Comparison of ENCODE assay signal across 26 mouse cellular contexts in the genomic region with DNA sequence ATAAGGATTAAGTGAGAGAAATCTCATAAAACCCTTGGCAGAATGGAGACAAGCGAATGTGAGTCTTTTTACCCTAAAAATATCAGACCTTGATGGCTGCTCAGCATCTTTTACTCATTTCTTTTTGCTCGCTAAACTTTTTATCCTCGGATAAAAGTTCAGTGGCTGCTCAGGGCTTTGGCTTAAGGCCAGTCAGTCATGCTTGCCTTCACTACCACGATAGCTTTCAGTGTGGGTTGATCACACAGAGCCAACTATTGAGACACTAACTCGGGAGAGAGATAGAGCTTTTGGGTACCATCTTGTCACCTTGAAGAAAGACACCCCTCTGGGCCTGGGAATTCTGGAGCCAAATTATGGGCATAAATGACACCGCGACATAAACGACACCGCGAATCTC. TPM values are rescaled to one million over a fixed set of nuclear protein-coding genes. Genes with fewer than 3 reads are reported as not detected.
DNase-seq lines count a peak whose midpoint lies in the region; ATAC-seq and TF ChIP-seq lines count a peak whose summit lies in the region.
"Had no signal": no experiment of that assay in that cellular context is flagged by ENCODE, and none has a peak within 500 bp of the region (broad histone marks: within the 10 kb centered on the region; RNA-seq: fewer than 3 reads in every experiment).

No protein-coding gene starts in this region.

- H3K9ac ChIP-seq in kidney, embryonic 16.5 days (replicated peaks; ENCODE audit: low read length): no peak overlapping the region
- H3K9ac ChIP-seq: embryonic facial prominence, embryonic 13.5 days; embryonic facial prominence, embryonic 15.5 days; forebrain, embryonic 12.5 days had no signal

- peak overlapping the region; percentile 39; the same call in 1 of the 2 replicates for H3K27ac ChIP-seq in kidney, adult 2 months (ENCODE audit: insufficient read depth, low read depth, low read length)
- no peak overlapping the region for H3K27ac ChIP-seq in kidney, embryonic 16.5 days (ENCODE audit: low read length)
- H3K27ac ChIP-seq: embryonic facial prominence, embryonic 13.5 days; embryonic facial prominence, embryonic 15.5 days; forebrain, embryonic 10.5 days; forebrain, embryonic 12.5 days had no signal

- no peak for TF ChIP-seq POLR2A in kidney, adult 2 months (IDR thresholded peaks at IDR 0.05; ENCODE audit: low read depth, low read length)

- H3K4me2 ChIP-seq in kidney, embryonic 16.5 days (replicated peaks; ENCODE audit: low read depth, low read length): no peak overlapping the region
- H3K4me2 ChIP-seq: embryonic facial prominence, embryonic 13.5 days; embryonic facial prominence, embryonic 15.5 days; forebrain, embryonic 12.5 days had no signal

- peaks cover 6% of the 10 kb centered on the region; the same call in 1 of the 2 replicates for H3K4me1 ChIP-seq in kidney, adult 2 months (ENCODE audit: control insufficient read depth, insufficient read depth, low read length)
- peaks cover 8% of the 10 kb centered on the region; the same call in 1 of the 2 replicates for H3K4me1 ChIP-seq in kidney, embryonic 16.5 days (ENCODE audit: insufficient read depth, low read length)

- H3K4me3 ChIP-seq in kidney, adult 2 months (ENCODE audit: insufficient read depth, low read depth, low read length): no peak overlapping the region
- no peak overlapping the region for H3K4me3 ChIP-seq in kidney, embryonic 16.5 days (ENCODE audit: low read length)
- H3K4me3 ChIP-seq: embryonic facial prominence, embryonic 13.5 days; embryonic facial prominence, embryonic 15.5 days; erythroblast, embryonic 14.5 days; forebrain, embryonic 10.5 days; forebrain, embryonic 12.5 days had no signal

- DNase-seq in kidney, adult 2 months: peak; percentile 77
- DNase-seq in kidney, postnatal 4 days: no peak
- peak; percentile 68 for DNase-seq in kidney, adult 9 months
- peak; percentile 53 for DNase-seq in kidney, postnatal 14 days
- peak; percentile 65 to 67 for DNase-seq in kidney, postnatal 25 days
- DNase-seq in cerebellum, adult 11-12 months: no peak
- no peak for DNase-seq in Muller cell, postnatal 12 days (ENCODE audit: inconsistent ontology term)
- DNase-seq: adrenal gland, adult 8-10 months; adrenal gland, postnatal 14 days; adrenal gland, postnatal 36 days; cerebellum, adult 18-20 months; cerebellum, adult 8-10 months; cerebellum, adult 9-11 months; cerebellum, postnatal 14 days; cerebellum, postnatal 36 days; embryo, embryonic 11 days had no signal

- ATAC-seq in kidney, embryonic 16.5 days (ENCODE audit: low FRiP score, low TSS enrichment): no peak
- ATAC-seq: activated CD4-positive, CD25-positive, alpha-beta regulatory T cell, adult 4 months; forebrain, embryonic 14.5 days; forebrain, embryonic 16.5 days; Patski had no signal

- H3K36me3 ChIP-seq in kidney, adult 2 months (ENCODE audit: control insufficient read depth, insufficient read depth, low read length): no peaks in the 10 kb centered on the region
- no peaks in the 10 kb centered on the region for H3K36me3 ChIP-seq in kidney, embryonic 16.5 days (ENCODE audit: insufficient read depth, low read length)
- H3K36me3 ChIP-seq: embryonic facial prominence, embryonic 13.5 days; embryonic facial prominence, embryonic 15.5 days; forebrain, embryonic 10.5 days; forebrain, embryonic 12.5 days had no signal

- TF ChIP-seq CTCF in kidney, adult 2 months (conservative IDR thresholded peaks at IDR 0.05; ENCODE audit: insufficient read depth, insufficient read length, low read depth, low read length): no peak

- H3K9me3 ChIP-seq in kidney, embryonic 16.5 days (ENCODE audit: low read length): no peaks in the 10 kb centered on the region
- H3K9me3 ChIP-seq: embryonic facial prominence, embryonic 13.5 days; embryonic facial prominence, embryonic 15.5 days; forebrain, embryonic 10.5 days; forebrain, embryonic 12.5 days had no signal

- H3K27me3 ChIP-seq in kidney, adult 2 months (replicated peaks; ENCODE audit: control insufficient read depth, insufficient read depth, low read length): no peaks in the 10 kb centered on the region
- no peaks in the 10 kb centered on the region for H3K27me3 ChIP-seq in kidney, embryonic 16.5 days (ENCODE audit: insufficient read depth, low read length)
- H3K27me3 ChIP-seq: embryonic facial prominence, embryonic 13.5 days; embryonic facial prominence, embryonic 15.5 days; forebrain, embryonic 12.5 days; Patski had no signal

- 57% methylated on average over 10 of the region's 10 CpGs for WGBS in kidney, adult 2 months
- 82% methylated on average over 10 of the region's 10 CpGs for WGBS in kidney, embryonic 16.5 days

RNA-seq across cellular contexts. Expression of gene Rassf3, which starts 5.0 kb away (rescaled TPM):
- 31.1 and 35.3 TPM in 2 replicates for polyA plus RNA-seq in kidney, adult 2 months (2012; rRNA removed)
- polyA plus RNA-seq in kidney, embryonic 16.5 days (2015; fragmentation: Nextera tagmentation; extraction: Ambion mirVana): 14.8 and 15.2 TPM in 2 replicates

Comparison
In these comparisons a context has a peak if more than half of its experiments do, and no peak if none do; other contexts are left out.
1. DNase-seq: peak in kidney, adult 2 months (single experiment), kidney, adult 9 months (single experiment), kidney, postnatal 14 days (single experiment) and kidney, postnatal 25 days (2 of 2); none in kidney, postnatal 4 days (0 of 2), cerebellum, adult 11-12 months (single experiment) and Muller cell, postnatal 12 days (single experiment).